Mouse (Mus musculus) liver (tissue): ENCODE data around the gene Gm49366.
A peak's percentile ranks its signal among the peaks of the same experiment; 100 is the strongest.
"Not testable (repeated sequence)": the region's sequence is repeated elsewhere in the genome, so short reads cannot be mapped to it uniquely, and the experiment has no call there.

Source experiments
- DNase-seq: peaks from one replicate; pipeline ENCODE4 v3.0.0-alpha.2; 2020; ENCODE audit warnings: mixed read lengths

Gene Gm49366

GRCm38 (mm10) chr12:84038691-84039111 lies at the start of gene Gm49366:
Gene Gm49366, plus strand, starts transcription at chr12:84038935.
- peak; percentile 39 for DNase-seq

DNA sequence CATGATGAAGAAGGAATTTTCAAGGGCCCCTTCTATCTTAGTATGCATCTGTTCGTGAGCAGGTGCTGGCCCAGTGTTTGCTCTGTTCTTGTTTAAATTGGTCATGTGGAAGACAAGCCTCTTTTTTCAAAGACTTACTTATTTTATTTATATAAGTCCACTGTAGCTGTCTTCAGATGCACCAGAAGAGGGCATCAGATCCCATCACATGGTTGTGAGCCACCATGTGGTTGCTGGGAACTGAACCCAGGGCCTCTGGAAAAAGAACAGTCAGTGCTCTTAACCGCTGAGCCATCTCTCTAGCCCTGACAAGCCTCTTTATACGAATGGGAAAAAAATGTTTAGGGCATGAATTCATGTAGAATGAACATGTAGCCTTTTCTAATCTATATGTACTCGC lies 49.4 kb upstream of the Gm49366 start:
- DNase-seq = no peak

DNA sequence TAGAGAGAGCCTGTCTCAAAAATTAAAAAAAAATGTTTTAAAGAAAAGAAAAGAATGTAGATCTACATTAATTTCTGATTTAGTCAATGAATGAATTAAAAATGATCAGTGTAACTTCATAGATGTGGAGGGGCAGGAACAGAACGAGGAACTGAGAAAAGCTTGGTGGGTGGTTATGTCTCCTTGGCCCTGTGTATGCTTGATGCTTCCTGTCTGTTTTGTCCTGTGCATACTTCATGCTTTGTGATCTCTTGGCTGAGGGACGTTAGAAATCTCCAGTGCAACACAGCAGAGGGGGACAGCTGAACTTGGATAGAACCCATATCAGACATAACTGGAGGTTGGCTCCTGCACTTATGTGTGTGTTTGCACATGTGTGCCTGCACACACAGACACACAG lies 41.5 kb upstream of the Gm49366 start:
- no peak for DNase-seq

GRCm38 (mm10) chr12:83998341-83999107 lies 40.2 kb upstream of the Gm49366 start:
- DNase-seq = no peak

GRCm38 (mm10) chr12:83999237-83999636 lies 39.5 kb upstream of the Gm49366 start:
- peak; percentile 56 for DNase-seq

DNA sequence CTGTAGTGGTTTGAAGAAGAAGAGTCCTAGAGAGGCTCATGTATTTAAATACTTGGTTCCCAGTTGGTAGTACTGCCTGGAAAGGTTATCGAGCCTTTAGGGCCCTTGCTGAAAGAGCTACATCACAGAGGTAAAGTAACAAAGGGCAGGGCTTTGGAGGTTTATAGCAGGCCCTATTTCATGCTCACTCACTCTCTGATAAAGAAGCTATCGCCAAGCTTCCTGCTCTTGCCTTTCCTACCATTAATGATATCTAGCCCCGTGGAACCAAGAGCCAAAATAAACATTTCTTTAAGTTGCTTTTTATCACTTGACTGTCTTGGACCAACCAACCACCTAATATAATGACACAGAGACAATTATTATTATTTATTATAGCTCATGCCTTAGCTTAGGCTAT lies 38.3 kb upstream of the Gm49366 start:
- no peak for DNase-seq

DNA sequence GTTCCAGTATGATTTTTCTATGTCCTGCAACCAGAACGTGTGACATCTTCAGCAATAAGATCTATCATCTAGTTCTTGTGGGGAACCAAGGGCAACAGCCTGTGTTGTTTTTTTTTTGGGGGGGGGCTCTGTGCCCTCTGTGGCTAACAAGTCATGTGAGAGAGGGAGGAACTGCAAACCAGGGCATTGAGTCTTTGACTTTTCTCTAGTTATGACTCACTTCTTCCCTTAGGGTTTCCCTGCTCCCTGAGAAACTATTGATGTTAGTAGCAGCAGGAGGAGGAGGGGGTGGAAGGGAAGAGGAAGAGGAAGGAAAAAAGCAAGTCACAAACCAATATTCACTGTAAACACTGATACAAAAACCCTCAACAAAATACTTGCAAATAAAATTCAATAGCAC lies 34.9 kb upstream of the Gm49366 start:
- DNase-seq = no peak

- no peak for DNase-seq
Observed at GRCm38 (mm10) chr12:84008251-84008650, 30.5 kb upstream of the Gm49366 start.

GRCm38 (mm10) chr12:84008729-84009128 lies 30.0 kb upstream of the Gm49366 start:
- DNase-seq = no peak

- peak; percentile 53 for DNase-seq
Observed at GRCm38 (mm10) chr12:84009171-84009965, 29.4 kb upstream of the Gm49366 start, which contains the start of gene Acot1. Gene Acot1, plus strand, starts transcription at chr12:84009490.

DNA sequence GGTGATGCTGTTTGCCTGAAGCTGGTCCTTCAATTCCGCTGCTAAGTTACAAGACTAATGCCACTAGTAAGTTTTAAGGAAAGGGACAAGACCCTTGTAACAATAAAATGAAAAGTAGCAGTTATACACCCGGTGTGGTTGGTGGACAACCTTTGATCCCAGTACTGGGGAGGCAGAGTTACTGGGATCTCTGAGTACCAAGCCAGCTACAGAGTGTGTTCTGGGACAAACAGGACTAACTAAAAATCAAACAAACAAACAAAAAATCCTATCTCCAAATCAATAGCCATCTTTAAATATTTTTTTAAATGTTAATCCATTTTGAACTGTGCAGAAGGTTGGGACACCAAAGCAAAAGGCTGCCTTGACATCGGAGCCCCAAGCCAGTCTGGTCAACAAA lies 28.5 kb upstream of the Gm49366 start:
- DNase-seq = no peak

DNA sequence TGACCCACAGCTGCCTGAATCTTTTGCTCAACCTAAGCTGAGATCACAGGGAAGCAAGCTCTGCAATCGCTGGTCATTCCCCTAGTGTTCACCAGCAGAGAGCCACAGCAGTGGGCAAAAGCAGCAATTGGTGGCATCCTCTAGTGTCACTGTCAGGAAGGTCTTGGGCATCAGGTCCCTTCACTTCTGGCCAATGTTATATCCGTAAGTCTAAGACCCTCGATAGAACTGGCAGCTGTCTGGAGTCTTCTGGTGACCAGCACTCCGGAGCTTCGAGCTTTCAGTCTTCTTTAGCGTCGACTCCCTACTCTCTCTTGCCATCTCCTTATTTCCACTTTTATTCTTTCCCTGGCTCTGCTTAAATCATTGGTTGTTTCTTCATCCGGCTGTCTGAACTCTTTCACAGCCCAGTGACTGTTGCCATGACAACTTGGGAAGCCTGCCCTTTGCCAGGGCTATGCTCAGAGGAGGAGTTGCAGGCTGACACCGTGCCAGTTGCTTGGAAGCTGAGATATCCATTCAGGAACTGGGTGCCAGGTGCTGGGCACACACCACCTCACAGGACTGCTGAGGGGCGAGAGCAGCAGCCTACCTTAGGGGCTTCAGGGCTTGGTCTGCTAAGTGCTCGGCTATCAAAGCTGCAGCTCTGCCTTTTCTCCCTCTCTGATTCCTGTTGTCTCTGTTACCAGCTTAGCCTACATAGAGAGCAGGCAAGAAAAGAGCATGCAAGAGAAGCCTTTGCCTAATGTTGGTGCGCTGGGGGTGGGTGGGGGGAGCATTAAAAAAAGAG lies 27.3 kb upstream of the Gm49366 start:
- DNase-seq = peak; percentile 16

GRCm38 (mm10) chr12:84013130-84013529 lies 25.6 kb upstream of the Gm49366 start:
- no peak for DNase-seq

- DNase-seq = no peak
Observed at GRCm38 (mm10) chr12:84013701-84014100, 25.0 kb upstream of the Gm49366 start.

DNA sequence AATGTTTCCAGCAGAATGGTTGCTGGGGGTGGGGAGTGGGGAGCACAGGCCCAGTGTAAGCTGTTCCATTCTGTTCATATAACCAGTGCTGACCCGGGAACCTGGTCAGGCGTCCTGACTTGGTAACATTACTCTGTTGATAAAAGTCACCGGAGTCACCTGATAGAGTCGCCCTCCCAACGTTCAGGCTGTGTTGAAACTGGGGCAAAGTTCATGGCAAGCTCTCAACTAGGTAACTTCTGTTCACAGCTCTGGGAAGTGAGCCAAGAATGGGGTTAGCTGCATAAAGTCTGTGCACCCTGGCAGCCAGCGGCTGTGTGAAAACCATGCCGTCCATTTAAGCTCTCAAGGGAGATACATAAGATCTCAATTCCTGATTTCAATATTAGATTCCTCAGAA lies 18.2 kb upstream of the Gm49366 start:
- peak; percentile 55 for DNase-seq

- DNase-seq = not testable (repeated sequence)
Observed at GRCm38 (mm10) chr12:84022266-84022665, 16.5 kb upstream of the Gm49366 start.

- peak; percentile 17 for DNase-seq
Observed at GRCm38 (mm10) chr12:84023052-84023745, 15.5 kb upstream of the Gm49366 start.

GRCm38 (mm10) chr12:84025888-84026287 lies 12.8 kb upstream of the Gm49366 start:
- DNase-seq = no peak

GRCm38 (mm10) chr12:84028328-84028727 lies 10.4 kb upstream of the Gm49366 start:
- DNase-seq = not testable (repeated sequence)

- not testable (repeated sequence) for DNase-seq
Observed at GRCm38 (mm10) chr12:84029043-84029442, 9.7 kb upstream of the Gm49366 start.

GRCm38 (mm10) chr12:84030659-84031332 lies 7.9 kb upstream of the Gm49366 start:
- peak; percentile 69 for DNase-seq

DNA sequence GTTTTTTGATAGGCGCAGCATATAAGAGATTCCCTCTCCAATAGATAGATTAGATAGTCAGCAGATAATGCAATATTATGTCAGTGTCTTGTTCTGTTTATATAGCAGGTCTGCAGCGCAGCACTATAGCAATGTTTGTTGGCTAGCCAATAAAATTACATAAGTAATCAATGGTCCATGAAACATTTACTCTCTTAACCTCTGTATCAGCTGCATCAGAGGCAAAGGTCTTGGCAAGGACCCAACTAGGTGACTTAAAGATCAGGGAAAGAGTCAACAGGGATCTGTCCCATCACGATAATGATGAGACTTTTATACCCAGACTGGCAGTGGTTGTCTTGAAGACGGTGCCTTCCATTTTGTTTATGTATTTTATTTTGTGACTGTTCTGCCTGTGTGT lies 5.9 kb upstream of the Gm49366 start:
- no peak for DNase-seq
